Mouse (Mus musculus): ENCODE data around the gene P2ry6. TPM values are rescaled to one million over a fixed set of nuclear protein-coding genes. Genes with fewer than 3 reads are reported as not detected.

The P2ry6 gene
- polyA plus RNA-seq, 1 experiment from 2014 or later = 4.3 TPM

GRCm38 (mm10) chr7:100967850-100968249 lies 6.6 kb downstream of the P2ry6 start:
- Histone ChIP-seq H3K4me1 (ENCODE audit: control insufficient read depth in 2 of 2, insufficient read depth in 2 of 2, low read length in 2 of 2) (peaks cover 12 to 17% of the 10 kb centered on the region in 2 experiments), H3K27me3 (ENCODE audit: control insufficient read depth, insufficient read depth, low read length) (peaks cover 2% of the 10 kb centered on the region; the same call in 1 of the 2 replicates), H3K36me3 (ENCODE audit: control insufficient read depth, insufficient read depth, low read length) (no peaks in the 10 kb centered on the region), H3K9ac (ENCODE audit: low read length) (no peak overlapping the region), H3K4me3 (ENCODE audit: control insufficient read depth in 1 of 2, insufficient read depth in 1 of 2, low read depth in 1 of 2, low read length in 2 of 2) (no peak overlapping the region), H3K27ac (replicated peaks in 1 of 2; ENCODE audit: control insufficient read depth in 1 of 2, insufficient read depth in 1 of 2, low read depth in 2 of 2, low read length in 2 of 2) (no peak overlapping the region), H3K4me2 (ENCODE audit: low read length) (no peak overlapping the region), H3K9me3 (ENCODE audit: control insufficient read depth, low read length) (no peaks in the 10 kb centered on the region)
- ATAC-seq (ENCODE audit: insufficient number of reproducible peaks, insufficient read depth, low FRiP score, low read depth) = no peak
- WGBS = 78% methylated on average over 9 of the region's 9 CpGs

- Histone ChIP-seq H3K4me2 (ENCODE audit: low read length) (no peak overlapping the region), H3K4me3 (ENCODE audit: control insufficient read depth in 1 of 2, insufficient read depth in 1 of 2, low read depth in 1 of 2, low read length in 2 of 2) (no peak overlapping the region), H3K9me3 (ENCODE audit: control insufficient read depth, low read length) (no peaks in the 10 kb centered on the region), H3K27ac (replicated peaks in 1 of 2; ENCODE audit: control insufficient read depth in 1 of 2, insufficient read depth in 1 of 2, low read depth in 2 of 2, low read length in 2 of 2) (0 out of 4 replicates have a peak overlapping the region, but pooled peaks of 1 of the 2 experiments have one; percentile 24), H3K9ac (ENCODE audit: low read length) (no peak overlapping the region), H3K36me3 (ENCODE audit: control insufficient read depth, insufficient read depth, low read length) (no peaks in the 10 kb centered on the region), H3K4me1 (ENCODE audit: control insufficient read depth in 2 of 2, insufficient read depth in 2 of 2, low read length in 2 of 2) (peaks cover 12 to 15% of the 10 kb centered on the region in 2 experiments), H3K27me3 (ENCODE audit: control insufficient read depth, insufficient read depth, low read length) (no peaks in the 10 kb centered on the region; the same call in 1 of the 2 replicates)
- 48% methylated on average over 7 of the region's 7 CpGs for WGBS
- peak; percentile 26; the same call in 1 of the 2 replicates for ATAC-seq (ENCODE audit: insufficient number of reproducible peaks, insufficient read depth, low FRiP score, low read depth)
Observed at GRCm38 (mm10) chr7:100966014-100966413, 8.4 kb downstream of the P2ry6 start.

- H3K27ac ChIP-seq (replicated peaks in 1 of 2; ENCODE audit: control insufficient read depth in 1 of 2, insufficient read depth in 1 of 2, low read depth in 2 of 2, low read length in 2 of 2) = no peak overlapping the region
- 27% methylated on average over 4 of the region's 4 CpGs for WGBS
- no peak for ATAC-seq (ENCODE audit: insufficient number of reproducible peaks, insufficient read depth, low FRiP score, low read depth)
- H3K9me3 ChIP-seq (ENCODE audit: control insufficient read depth, low read length) = no peaks in the 10 kb centered on the region
- no peak overlapping the region for H3K9ac ChIP-seq (ENCODE audit: low read length)
- no peaks in the 10 kb centered on the region for H3K27me3 ChIP-seq (ENCODE audit: control insufficient read depth, insufficient read depth, low read length)
- no peak overlapping the region for H3K4me3 ChIP-seq (ENCODE audit: control insufficient read depth in 1 of 2, insufficient read depth in 1 of 2, low read depth in 1 of 2, low read length in 2 of 2)
- no peak overlapping the region for H3K4me2 ChIP-seq (ENCODE audit: low read length)
- peaks cover 12 to 15% of the 10 kb centered on the region in 2 experiments for H3K4me1 ChIP-seq (ENCODE audit: control insufficient read depth in 2 of 2, insufficient read depth in 2 of 2, low read length in 2 of 2)
- H3K36me3 ChIP-seq (ENCODE audit: control insufficient read depth, insufficient read depth, low read length) = no peaks in the 10 kb centered on the region
Observed at GRCm38 (mm10) chr7:100965079-100965478, 9.4 kb downstream of the P2ry6 start.

GRCm38 (mm10) chr7:100964242-100964641 lies 10.2 kb downstream of the P2ry6 start:
- H3K4me1 ChIP-seq (ENCODE audit: control insufficient read depth in 2 of 2, insufficient read depth in 2 of 2, low read length in 2 of 2) = peaks cover 12% of the 10 kb centered on the region in 2 experiments
- no peak overlapping the region for H3K4me2 ChIP-seq (ENCODE audit: low read length)
- 74% methylated on average over 6 of the region's 6 CpGs for WGBS
- H3K9ac ChIP-seq (ENCODE audit: low read length) = no peak overlapping the region
- no peaks in the 10 kb centered on the region for H3K9me3 ChIP-seq (ENCODE audit: control insufficient read depth, low read length)
- no peaks in the 10 kb centered on the region for H3K36me3 ChIP-seq (ENCODE audit: control insufficient read depth, insufficient read depth, low read length)
- no peak overlapping the region for H3K4me3 ChIP-seq (ENCODE audit: control insufficient read depth in 1 of 2, insufficient read depth in 1 of 2, low read depth in 1 of 2, low read length in 2 of 2)
- H3K27ac ChIP-seq (replicated peaks in 1 of 2; ENCODE audit: control insufficient read depth in 1 of 2, insufficient read depth in 1 of 2, low read depth in 2 of 2, low read length in 2 of 2) = no peak overlapping the region
- ATAC-seq (ENCODE audit: insufficient number of reproducible peaks, insufficient read depth, low FRiP score, low read depth) = no peak
- H3K27me3 ChIP-seq (ENCODE audit: control insufficient read depth, insufficient read depth, low read length) = no peaks in the 10 kb centered on the region

- no peaks in the 10 kb centered on the region for H3K9me3 ChIP-seq (ENCODE audit: control insufficient read depth, low read length)
- 65% methylated on average over 8 of the region's 8 CpGs for WGBS
- H3K36me3 ChIP-seq (ENCODE audit: control insufficient read depth, insufficient read depth, low read length) = no peaks in the 10 kb centered on the region
- no peak for ATAC-seq (ENCODE audit: insufficient number of reproducible peaks, insufficient read depth, low FRiP score, low read depth)
- H3K4me3 ChIP-seq (ENCODE audit: control insufficient read depth in 1 of 2, insufficient read depth in 1 of 2, low read depth in 1 of 2, low read length in 2 of 2) = no peak overlapping the region
- no peak overlapping the region for H3K9ac ChIP-seq (ENCODE audit: low read length)
- H3K4me2 ChIP-seq (ENCODE audit: low read length) = no peak overlapping the region
- no peaks in the 10 kb centered on the region for H3K27me3 ChIP-seq (ENCODE audit: control insufficient read depth, insufficient read depth, low read length)
- H3K4me1 ChIP-seq (ENCODE audit: control insufficient read depth in 2 of 2, insufficient read depth in 2 of 2, low read length in 2 of 2) = peaks cover 9 to 12% of the 10 kb centered on the region in 2 experiments
- no peak overlapping the region for H3K27ac ChIP-seq (replicated peaks in 1 of 2; ENCODE audit: control insufficient read depth in 1 of 2, insufficient read depth in 1 of 2, low read depth in 2 of 2, low read length in 2 of 2)
Observed at GRCm38 (mm10) chr7:100963381-100963780, 11.1 kb downstream of the P2ry6 start.

GRCm38 (mm10) chr7:100961146-100961545 lies 13.3 kb downstream of the P2ry6 start:
- no peak overlapping the region for H3K4me3 ChIP-seq (ENCODE audit: control insufficient read depth in 1 of 2, insufficient read depth in 1 of 2, low read depth in 1 of 2, low read length in 2 of 2)
- no peaks in the 10 kb centered on the region for H3K27me3 ChIP-seq (ENCODE audit: control insufficient read depth, insufficient read depth, low read length)
- peaks cover 7 to 9% of the 10 kb centered on the region in 2 experiments for H3K4me1 ChIP-seq (ENCODE audit: control insufficient read depth in 2 of 2, insufficient read depth in 2 of 2, low read length in 2 of 2)
- WGBS = 55% methylated on average over 7 of the region's 7 CpGs
- no peaks in the 10 kb centered on the region for H3K36me3 ChIP-seq (ENCODE audit: control insufficient read depth, insufficient read depth, low read length)
- ATAC-seq (ENCODE audit: insufficient number of reproducible peaks, insufficient read depth, low FRiP score, low read depth) = no peak
- no peaks in the 10 kb centered on the region; the same call in 1 of the 2 replicates for H3K9me3 ChIP-seq (ENCODE audit: control insufficient read depth, low read length)
- H3K27ac ChIP-seq (replicated peaks in 1 of 2; ENCODE audit: control insufficient read depth in 1 of 2, insufficient read depth in 1 of 2, low read depth in 2 of 2, low read length in 2 of 2) = no peak overlapping the region
- H3K9ac ChIP-seq (ENCODE audit: low read length) = no peak overlapping the region
- no peak overlapping the region for H3K4me2 ChIP-seq (ENCODE audit: low read length)

GRCm38 (mm10) chr7:100960462-100960861 lies 14.0 kb downstream of the P2ry6 start:
- Histone ChIP-seq H3K27me3 (ENCODE audit: control insufficient read depth, insufficient read depth, low read length) (no peaks in the 10 kb centered on the region), H3K4me3 (ENCODE audit: control insufficient read depth in 1 of 2, insufficient read depth in 1 of 2, low read depth in 1 of 2, low read length in 2 of 2) (no peak overlapping the region), H3K9me3 (ENCODE audit: control insufficient read depth, low read length) (no peaks in the 10 kb centered on the region; the same call in 1 of the 2 replicates), H3K27ac (replicated peaks in 1 of 2; ENCODE audit: control insufficient read depth in 1 of 2, insufficient read depth in 1 of 2, low read depth in 2 of 2, low read length in 2 of 2) (no peak overlapping the region), H3K9ac (ENCODE audit: low read length) (no peak overlapping the region), H3K36me3 (ENCODE audit: control insufficient read depth, insufficient read depth, low read length) (no peaks in the 10 kb centered on the region), H3K4me2 (ENCODE audit: low read length) (no peak overlapping the region), H3K4me1 (ENCODE audit: control insufficient read depth in 2 of 2, insufficient read depth in 2 of 2, low read length in 2 of 2) (peaks cover 2 to 3% of the 10 kb centered on the region in 2 experiments; a peak in 3 of 4 replicates)
- WGBS = 80% methylated on average over 2 of the region's 2 CpGs
- no peak for ATAC-seq (ENCODE audit: insufficient number of reproducible peaks, insufficient read depth, low FRiP score, low read depth)

GRCm38 (mm10) chr7:100958426-100958825 lies 16.0 kb downstream of the P2ry6 start:
- no peak overlapping the region for H3K27ac ChIP-seq (replicated peaks in 1 of 2; ENCODE audit: control insufficient read depth in 1 of 2, insufficient read depth in 1 of 2, low read depth in 2 of 2, low read length in 2 of 2)
- H3K4me3 ChIP-seq (ENCODE audit: control insufficient read depth in 1 of 2, insufficient read depth in 1 of 2, low read depth in 1 of 2, low read length in 2 of 2) = no peak overlapping the region
- peaks cover 1 to 6% of the 10 kb centered on the region in 2 experiments; a peak in 2 of 4 replicates for H3K4me1 ChIP-seq (ENCODE audit: control insufficient read depth in 2 of 2, insufficient read depth in 2 of 2, low read length in 2 of 2)
- H3K36me3 ChIP-seq (ENCODE audit: control insufficient read depth, insufficient read depth, low read length) = no peaks in the 10 kb centered on the region
- H3K9ac ChIP-seq (ENCODE audit: low read length) = no peak overlapping the region
- H3K4me2 ChIP-seq (ENCODE audit: low read length) = no peak overlapping the region
- 95% methylated on average over 2 of the region's 2 CpGs for WGBS
- no peak for ATAC-seq (ENCODE audit: insufficient number of reproducible peaks, insufficient read depth, low FRiP score, low read depth)
- no peaks in the 10 kb centered on the region for H3K27me3 ChIP-seq (ENCODE audit: control insufficient read depth, insufficient read depth, low read length)
- H3K9me3 ChIP-seq (ENCODE audit: control insufficient read depth, low read length) = no peaks in the 10 kb centered on the region; the same call in 1 of the 2 replicates

Data from heart, embryonic 14.5 days (tissue).